Mouse (Mus musculus): ENCODE measurements at regions not wholly inside any gene's neighbourhood (a gene's known extent, or its start where the extent isn't known, plus 50 kb on each side); places are given as distances from the start of the nearest gene placed in this dataset.

DNA sequence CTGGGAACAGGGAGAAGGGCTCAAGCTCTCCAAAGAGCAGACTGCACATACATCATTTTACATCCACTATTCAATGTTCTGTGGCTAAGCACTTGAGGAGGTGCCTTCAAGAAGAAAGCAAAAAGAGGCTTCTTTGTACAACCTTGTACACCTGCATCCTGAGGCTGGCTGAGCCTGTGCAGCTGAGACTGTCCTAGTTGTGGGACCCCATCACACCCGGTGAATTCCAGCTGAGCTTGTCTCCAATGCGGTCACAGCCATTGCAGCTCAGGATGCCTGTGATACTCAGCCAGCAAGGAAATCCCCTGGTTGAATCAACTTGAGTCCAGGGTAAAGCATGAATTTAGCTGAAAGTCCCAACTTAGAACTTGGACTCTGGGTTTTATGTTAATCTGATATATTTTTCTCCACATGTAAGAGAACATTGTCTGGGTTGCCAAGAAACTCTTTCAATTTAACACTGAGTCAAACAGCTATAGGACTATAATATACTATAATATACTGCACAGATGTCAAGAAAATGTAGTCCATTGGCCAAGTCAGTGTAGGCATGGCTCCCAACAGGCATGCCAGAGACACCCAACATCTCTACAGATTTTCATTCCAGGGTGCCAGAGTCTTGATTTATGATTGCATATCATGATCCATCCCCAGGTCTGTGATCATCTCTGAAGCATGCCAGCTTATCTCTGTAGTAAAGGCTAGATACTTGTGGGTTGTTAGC, 599.2 kb downstream of the Pard3 start:
- DNase-seq (ENCODE audit: low read depth) = no peak

DNA sequence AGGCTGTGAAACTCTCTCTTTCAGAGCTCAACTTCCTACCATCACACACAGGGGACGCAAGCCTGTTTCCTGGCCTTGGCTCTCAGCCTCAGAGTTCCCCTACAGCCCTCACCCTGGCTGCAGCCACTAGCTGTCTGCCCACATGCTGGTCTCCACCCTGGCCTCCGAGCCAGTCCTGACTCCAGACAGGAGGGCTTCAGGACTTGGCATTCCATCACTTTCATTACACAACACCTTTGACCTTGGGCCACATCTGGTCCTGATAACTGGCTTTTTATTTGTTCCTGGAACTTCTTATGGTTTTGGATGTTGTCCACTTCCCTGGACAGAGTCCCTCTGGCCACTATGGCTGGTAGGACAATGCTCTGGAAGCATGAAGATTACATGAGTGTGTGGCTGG, 602.9 kb downstream of the Pard3 start:
- DNase-seq (ENCODE audit: low read depth) = no peak

- no peak for DNase-seq (ENCODE audit: low read depth)
These were observed 605.3 kb downstream of the Pard3 start for GRCm38 (mm10) chr8:127668991-127669390.

GRCm38 (mm10) chr8:127674063-127674462, 610.4 kb downstream of the Pard3 start:
- no peak for DNase-seq (ENCODE audit: low read depth)

- no peak for DNase-seq (ENCODE audit: low read depth)
These were observed 611.7 kb downstream of the Pard3 start for GRCm38 (mm10) chr8:127675377-127675776.

- DNase-seq (ENCODE audit: low read depth) = no peak
These were observed 616.5 kb downstream of the Pard3 start for GRCm38 (mm10) chr8:127680205-127680604.

GRCm38 (mm10) chr8:127684213-127684612, 620.5 kb downstream of the Pard3 start:
- DNase-seq (ENCODE audit: low read depth) = no peak

DNA sequence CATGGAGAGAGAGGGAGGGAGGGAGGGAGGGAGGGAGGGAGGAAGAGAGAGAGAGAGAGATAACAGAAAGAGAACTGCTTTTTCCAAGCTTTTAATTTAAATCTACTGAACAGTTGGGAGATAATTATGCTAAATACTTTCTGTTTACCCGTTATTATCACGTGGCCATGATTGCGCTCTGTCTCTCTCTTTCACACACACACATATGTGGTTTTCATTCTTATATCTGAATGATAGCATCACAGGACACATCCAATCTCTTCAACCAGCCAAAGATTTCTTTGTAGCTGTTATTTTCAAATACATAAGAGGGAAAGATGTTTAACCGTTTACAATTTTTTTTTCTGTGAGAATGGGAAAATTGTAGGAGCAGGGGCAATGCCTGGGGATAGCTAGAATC, 627.1 kb downstream of the Pard3 start:
- no peak for DNase-seq (ENCODE audit: low read depth)

GRCm38 (mm10) chr8:127698404-127698803, 634.7 kb downstream of the Pard3 start:
- no peak for DNase-seq (ENCODE audit: low read depth)

DNA sequence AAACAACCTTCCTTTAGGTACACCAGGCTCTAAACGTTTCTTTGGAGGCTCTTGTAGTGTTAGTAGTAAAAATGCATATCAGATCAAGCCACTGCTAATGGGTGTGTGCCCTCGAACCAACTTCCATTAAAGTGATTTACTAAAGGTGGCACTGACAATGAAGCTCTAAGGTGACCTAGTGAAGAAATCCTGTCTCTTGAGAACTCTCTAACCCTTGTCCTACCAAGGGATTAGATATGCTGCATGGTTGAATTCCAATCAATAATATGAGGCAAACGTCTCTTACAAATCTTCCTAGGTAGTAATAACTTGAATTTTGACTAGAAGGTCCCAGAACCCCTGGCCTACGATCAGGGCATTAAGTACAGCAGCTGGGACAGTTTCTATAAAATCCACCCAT, 640.7 kb downstream of the Pard3 start:
- no peak for DNase-seq (ENCODE audit: low read depth)

- no peak for DNase-seq (ENCODE audit: low read depth)
These were observed 642.5 kb downstream of the Pard3 start for GRCm38 (mm10) chr8:127706051-127706835.

- no peak for DNase-seq (ENCODE audit: low read depth)
These were observed 645.7 kb downstream of the Pard3 start for GRCm38 (mm10) chr8:127709439-127709838.

DNA sequence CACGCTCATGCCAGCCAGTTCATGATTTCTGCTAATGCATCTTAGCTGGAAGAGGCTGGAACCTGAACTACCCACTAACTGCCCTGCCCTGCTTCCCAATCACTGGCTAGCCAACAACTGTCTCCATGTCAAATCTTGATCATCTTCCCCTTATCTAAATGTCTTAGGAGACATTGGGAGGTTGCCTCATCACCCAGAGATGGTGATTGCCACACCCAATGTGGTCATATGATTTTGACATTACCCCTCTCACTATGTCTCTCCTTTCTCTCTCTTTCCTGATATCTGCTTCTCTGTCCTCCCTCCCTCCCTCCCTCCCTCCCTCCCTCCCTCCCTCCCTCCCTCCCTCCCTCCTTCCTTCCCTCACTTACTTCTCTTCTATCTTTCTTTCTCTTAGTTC, 643.3 kb upstream of the Nrp1 start:
- no peak for DNase-seq (ENCODE audit: low read depth)

- DNase-seq (ENCODE audit: low read depth) = no peak
These were observed 640.4 kb upstream of the Nrp1 start for GRCm38 (mm10) chr8:127717969-127718368.

DNA sequence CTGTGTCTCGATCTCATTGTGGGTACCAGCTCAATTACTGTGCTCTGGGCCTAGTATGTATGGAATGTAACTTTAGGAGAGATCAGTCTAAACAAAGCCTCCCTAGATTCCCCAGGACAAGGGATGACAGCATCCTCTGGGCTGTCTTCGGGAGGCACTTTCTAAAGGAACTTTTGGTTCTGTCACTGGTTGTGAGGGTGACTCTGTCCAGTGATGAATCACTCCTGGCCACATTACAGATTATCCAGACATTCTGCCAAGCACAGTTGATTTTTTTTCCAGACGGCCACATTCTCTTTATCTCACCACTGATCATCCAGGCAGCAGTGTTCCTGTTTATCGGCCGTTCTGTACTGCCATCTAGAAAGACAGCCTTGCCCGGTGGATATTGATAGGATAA, 638.5 kb upstream of the Nrp1 start:
- DNase-seq (ENCODE audit: low read depth) = no peak

DNA sequence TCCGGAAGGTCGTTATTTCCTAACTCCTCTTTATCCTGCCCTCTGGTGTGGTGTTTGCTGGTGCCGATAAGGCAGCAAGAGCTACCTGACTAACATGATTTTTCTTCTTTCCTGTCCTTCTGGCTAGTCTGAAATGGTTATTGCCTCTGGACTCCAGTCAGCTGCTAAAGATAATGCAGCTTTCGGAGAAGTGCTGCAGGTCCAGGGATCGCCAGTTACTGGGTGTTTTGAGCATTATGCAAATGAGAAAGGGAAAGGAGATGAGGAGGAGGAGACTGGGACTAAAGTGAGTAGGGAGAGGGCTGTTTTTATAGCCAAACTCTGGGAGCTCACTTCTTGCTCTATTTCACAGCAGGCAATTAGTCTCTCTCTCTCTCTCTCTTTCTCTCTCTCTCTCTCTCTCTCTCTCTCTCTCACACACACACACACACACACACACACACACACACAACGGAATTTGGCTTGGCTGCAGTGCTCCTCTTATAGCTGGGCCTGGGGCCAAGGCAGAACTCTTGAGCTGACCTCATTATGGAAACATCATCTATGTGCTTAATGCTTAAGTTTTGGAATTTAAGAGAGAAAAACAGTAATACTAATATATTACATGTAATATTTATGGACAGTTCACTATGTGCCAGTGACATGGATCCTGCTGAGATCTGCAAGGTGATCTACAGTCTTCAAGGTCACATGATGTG, 637.7 kb upstream of the Nrp1 start:
- no peak for DNase-seq (ENCODE audit: low read depth)

DNA sequence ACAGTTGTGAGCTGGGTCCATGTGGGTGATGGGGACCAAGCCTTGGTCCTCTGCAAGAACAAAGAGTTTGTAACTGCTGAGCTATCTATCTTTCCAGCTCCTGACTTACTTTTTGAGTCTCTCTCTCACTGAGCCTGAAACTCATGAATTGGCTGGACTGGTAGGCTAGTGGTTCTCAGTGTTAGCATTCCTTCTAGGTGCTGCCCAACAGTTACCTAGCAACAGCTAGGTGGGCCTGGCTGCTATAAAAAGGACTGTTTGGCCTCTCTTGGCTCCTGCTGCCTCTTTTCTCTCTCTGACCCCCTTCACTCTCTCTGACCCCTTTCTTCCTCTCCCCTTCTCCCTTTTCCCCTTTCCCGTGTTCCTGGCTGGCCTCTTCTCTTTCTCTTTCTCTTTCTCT, 636.8 kb upstream of the Nrp1 start:
- no peak for DNase-seq (ENCODE audit: low read depth)

GRCm38 (mm10) chr8:127734059-127734458, 624.3 kb upstream of the Nrp1 start:
- no peak for DNase-seq (ENCODE audit: low read depth)

- no peak for DNase-seq (ENCODE audit: low read depth)
These were observed 616.2 kb upstream of the Nrp1 start for GRCm38 (mm10) chr8:127742236-127742635.

GRCm38 (mm10) chr8:127745221-127745620, 613.2 kb upstream of the Nrp1 start:
- no peak for DNase-seq (ENCODE audit: low read depth)

DNA sequence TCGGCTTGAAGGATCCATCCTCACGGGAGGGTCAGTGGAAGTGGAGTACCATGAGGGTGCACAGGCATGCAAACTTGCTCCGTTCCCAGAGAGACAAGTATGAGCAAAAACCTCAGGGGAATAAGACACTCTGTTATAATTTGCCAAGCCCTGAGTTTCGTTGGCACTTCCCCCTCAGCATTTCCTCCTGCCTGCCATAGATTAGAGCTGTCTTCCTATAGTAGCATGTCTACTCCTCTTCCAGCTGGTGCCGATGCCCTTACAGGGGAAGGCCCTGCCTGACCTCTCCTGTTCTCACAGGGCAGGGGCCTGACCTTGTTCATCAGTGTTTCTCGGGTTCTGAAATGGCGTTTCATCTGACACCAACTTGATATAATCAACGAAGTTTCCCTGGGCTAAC, 611.9 kb upstream of the Nrp1 start:
- no peak for DNase-seq (ENCODE audit: low read depth)

DNA sequence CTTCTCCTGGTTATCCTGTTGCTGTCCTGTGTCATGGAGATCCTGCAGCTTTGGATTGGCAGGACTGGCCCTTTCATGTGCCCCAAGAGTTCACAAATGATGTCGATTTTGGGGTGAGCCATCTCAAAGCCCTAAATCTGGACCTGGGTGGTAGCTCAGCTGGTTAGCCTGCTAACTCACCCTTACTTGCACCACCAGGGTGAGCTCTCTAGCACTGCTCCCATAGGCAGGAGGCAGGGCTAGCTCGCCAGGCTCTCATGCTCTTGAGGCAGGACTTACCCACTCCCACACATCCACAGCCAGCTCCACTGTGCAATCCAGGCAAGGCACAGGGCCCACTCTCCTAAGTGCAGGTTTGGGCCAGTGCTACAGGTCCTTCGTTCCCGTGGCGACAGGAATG, 605.5 kb upstream of the Nrp1 start:
- DNase-seq (ENCODE audit: low read depth) = no peak
